Comparison of ENCODE assay signal across 22 mouse cellular contexts in the genomic region with DNA sequence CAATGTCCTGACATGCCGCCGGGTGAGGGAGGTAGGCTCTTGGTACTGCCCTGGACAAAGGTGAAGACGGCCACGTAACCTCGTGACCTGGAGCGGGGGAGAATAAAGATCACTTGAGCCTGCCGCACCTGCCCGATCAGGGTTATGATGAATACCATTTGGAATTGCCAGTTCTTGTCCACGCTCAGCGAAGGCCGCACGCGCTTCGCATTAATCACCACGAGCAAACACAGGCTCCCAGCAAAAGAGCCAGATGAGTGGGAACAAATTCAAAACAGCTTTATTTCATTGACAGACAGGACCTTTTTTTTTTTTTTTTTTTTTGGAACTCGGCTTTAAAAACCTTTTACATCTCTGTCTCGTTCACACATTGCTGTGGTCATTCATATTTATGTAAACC.
DNase-seq lines count a peak whose midpoint lies in the region; ATAC-seq and TF ChIP-seq lines count a peak whose summit lies in the region.
"Had no signal": no experiment of that assay in that cellular context is flagged by ENCODE, and none has a peak within 500 bp of the region (broad histone marks: within the 10 kb centered on the region; RNA-seq: fewer than 3 reads in every experiment).

No protein-coding gene starts in this region.

- no peak overlapping the region for H3K9ac ChIP-seq in lung, embryonic 14.5 days
- H3K9ac ChIP-seq in embryonic facial prominence, embryonic 14.5 days (ENCODE audit: low read depth, low read length): no peak overlapping the region
- no peak overlapping the region for H3K9ac ChIP-seq in heart, embryonic 12.5 days
- H3K9ac ChIP-seq: limb, embryonic 12.5 days; liver, postnatal 0 days; midbrain, embryonic 12.5 days had no signal

- H3K4me1 ChIP-seq in lung, embryonic 14.5 days (ENCODE audit: insufficient read depth): 0 out of 2 replicates have a peak, but pooled peaks cover 4% of the 10 kb centered on the region
- H3K4me1 ChIP-seq in embryonic facial prominence, embryonic 14.5 days (ENCODE audit: control insufficient read depth, insufficient read depth, low read length): peaks cover under 1% of the 10 kb centered on the region; the same call in 1 of the 2 replicates
- H3K4me1 ChIP-seq in heart, embryonic 12.5 days (replicated peaks): peaks cover 14% of the 10 kb centered on the region
- H3K4me1 ChIP-seq: midbrain, embryonic 12.5 days had no signal

- no peak overlapping the region for H3K27ac ChIP-seq in lung, embryonic 14.5 days (ENCODE audit: low read depth)
- no peak overlapping the region for H3K27ac ChIP-seq in embryonic facial prominence, embryonic 14.5 days (replicated peaks; ENCODE audit: low read depth, low read length)
- H3K27ac ChIP-seq in heart, embryonic 12.5 days (ENCODE audit: poor library complexity, severe bottlenecking): no peak overlapping the region
- H3K27ac ChIP-seq: gastrocnemius, adult 2 months; heart, embryonic 10.5 days; hindbrain, embryonic 10.5 days; layer of hippocampus, adult 2 months; limb, embryonic 12.5 days; midbrain, embryonic 12.5 days had no signal

- H3K4me3 ChIP-seq in lung, embryonic 14.5 days (ENCODE audit: low read depth, low read length): no peak overlapping the region
- H3K4me3 ChIP-seq in embryonic facial prominence, embryonic 14.5 days (ENCODE audit: low read depth, low read length): no peak overlapping the region
- no peak overlapping the region for H3K4me3 ChIP-seq in heart, embryonic 12.5 days
- H3K4me3 ChIP-seq: gastrocnemius, adult 2 months; heart, embryonic 10.5 days; hindbrain, embryonic 10.5 days; layer of hippocampus, adult 2 months; limb, embryonic 12.5 days; midbrain, embryonic 12.5 days had no signal

- no peak overlapping the region for H3K4me2 ChIP-seq in lung, embryonic 14.5 days
- no peak overlapping the region for H3K4me2 ChIP-seq in embryonic facial prominence, embryonic 14.5 days (ENCODE audit: low read depth, low read length)
- H3K4me2 ChIP-seq in heart, embryonic 12.5 days: no peak overlapping the region
- H3K4me2 ChIP-seq: limb, embryonic 12.5 days; liver, embryonic 11.5 days; midbrain, embryonic 12.5 days had no signal

- DNase-seq in kidney, adult 11 months: peak; percentile 7
- DNase-seq in kidney, adult 8-10 months: no peak
- DNase-seq in lung, embryonic 14.5 days: peak; percentile 26
- DNase-seq in lung, adult 18-20 months: no peak
- peak; percentile 59 for DNase-seq in embryonic facial prominence, embryonic 14.5 days (ENCODE audit: low spot score)
- DNase-seq in spleen, postnatal 4 days (ENCODE audit: low spot score in 2 of 2): no peak
- DNase-seq: B cell, adult 2 months; cerebellum, adult 18-20 months; cerebellum, postnatal 14 days; gastrocnemius, adult 2 months; liver, postnatal 0 days; lung, postnatal 14 days had no signal

- no peak for ATAC-seq in lung, embryonic 14.5 days (ENCODE audit: insufficient read depth)
- no peak for ATAC-seq in embryonic facial prominence, embryonic 14.5 days (ENCODE audit: low read depth)
- ATAC-seq in heart, embryonic 12.5 days (ENCODE audit: insufficient number of reproducible peaks, low FRiP score): no peak
- ATAC-seq: intestine, postnatal 0 days; liver, postnatal 0 days; Patski had no signal

- 63% methylated on average over 17 of the region's 17 CpGs for WGBS in lung, embryonic 14.5 days
- WGBS in embryonic facial prominence, embryonic 14.5 days: 37% methylated on average over 17 of the region's 17 CpGs
- WGBS in heart, embryonic 12.5 days: 85% methylated on average over 17 of the region's 17 CpGs

- H3K27me3 ChIP-seq in lung, embryonic 14.5 days (ENCODE audit: insufficient read depth, low read length): no peaks in the 10 kb centered on the region
- peaks cover 6% of the 10 kb centered on the region; the same call in 1 of the 2 replicates for H3K27me3 ChIP-seq in embryonic facial prominence, embryonic 14.5 days (replicated peaks; ENCODE audit: control insufficient read depth, insufficient read depth, low read length)
- H3K27me3 ChIP-seq in heart, embryonic 12.5 days (replicated peaks): peaks cover 12% of the 10 kb centered on the region; the same call in 1 of the 2 replicates
- H3K27me3 ChIP-seq: Patski had no signal

- no peaks in the 10 kb centered on the region for H3K9me3 ChIP-seq in lung, embryonic 14.5 days (ENCODE audit: low read depth, low read length)
- H3K9me3 ChIP-seq in embryonic facial prominence, embryonic 14.5 days (ENCODE audit: control insufficient read depth, low read length): no peaks in the 10 kb centered on the region
- 0 out of 2 replicates have a peak, but pooled peaks cover 3% of the 10 kb centered on the region for H3K9me3 ChIP-seq in heart, embryonic 12.5 days (replicated peaks)
- H3K9me3 ChIP-seq: heart, embryonic 10.5 days; hindbrain, embryonic 10.5 days; limb, embryonic 12.5 days; midbrain, embryonic 12.5 days had no signal

- H3K36me3 ChIP-seq in lung, embryonic 14.5 days (ENCODE audit: insufficient read depth): no peaks in the 10 kb centered on the region
- no peaks in the 10 kb centered on the region for H3K36me3 ChIP-seq in embryonic facial prominence, embryonic 14.5 days (ENCODE audit: control insufficient read depth, insufficient read depth, low read length)
- H3K36me3 ChIP-seq in heart, embryonic 12.5 days: no peaks in the 10 kb centered on the region
- H3K36me3 ChIP-seq: G1E; heart, embryonic 10.5 days; hindbrain, embryonic 10.5 days; limb, embryonic 12.5 days; midbrain, embryonic 12.5 days had no signal

- TF ChIP-seq CTCF in lung, embryonic 14.5 days (IDR thresholded peaks at IDR 0.05; ENCODE audit: low read depth): no peak

Comparison
In these comparisons a context has a peak if more than half of its experiments do, and no peak if none do; other contexts are left out.
1. DNase-seq: peak in kidney, adult 11 months (single experiment), lung, embryonic 14.5 days (single experiment) and embryonic facial prominence, embryonic 14.5 days (single experiment); none in kidney, adult 8-10 months (0 of 2), lung, adult 18-20 months (0 of 2) and spleen, postnatal 4 days (0 of 2).